Mouse (Mus musculus) heart, adult 2 months (tissue): ENCODE results near the gene Pcbp4.

Source experiments
- CTCF ChIP-seq: fragments of 200-600 bp; IDR thresholded peaks from 2 replicates; pipeline ENCODE4 v1.8.1; 2022; ENCODE audit warnings: antibody characterized with exemption, mild to moderate bottlenecking, moderate library complexity
- EP300 ChIP-seq: fragments of 200-500 bp; IDR thresholded peaks from 2 replicates; pipeline ENCODE4 v1.6.1; 2011; ENCODE audit warnings: low read depth, low read length, control low read depth; ENCODE audit not compliant: insufficient read depth

GRCm38 (mm10) chr9:106472321-106472720 lies 19.2 kb downstream of the Pcbp4 start:
- TF ChIP-seq CTCF (no peak), EP300 (no peak)
